Mouse (Mus musculus) ovary, adult 18-20 months (tissue): ENCODE measurements at regions not wholly inside any gene's neighbourhood (a gene's known extent, or its start where the extent isn't known, plus 50 kb on each side); places are given as distances from the start of the nearest gene placed in this dataset.
A peak's percentile ranks its signal among the peaks of the same experiment; 100 is the strongest.

Experiments
- DNase-seq: peaks from one replicate; pipeline ENCODE4 v3.0.0; 2022; ENCODE audit warnings: low spot score, mixed read lengths

GRCm38 (mm10) chr2:172613891-172614391 is 64.5 kb downstream of the Tfap2c start:
- no peak for DNase-seq

DNA sequence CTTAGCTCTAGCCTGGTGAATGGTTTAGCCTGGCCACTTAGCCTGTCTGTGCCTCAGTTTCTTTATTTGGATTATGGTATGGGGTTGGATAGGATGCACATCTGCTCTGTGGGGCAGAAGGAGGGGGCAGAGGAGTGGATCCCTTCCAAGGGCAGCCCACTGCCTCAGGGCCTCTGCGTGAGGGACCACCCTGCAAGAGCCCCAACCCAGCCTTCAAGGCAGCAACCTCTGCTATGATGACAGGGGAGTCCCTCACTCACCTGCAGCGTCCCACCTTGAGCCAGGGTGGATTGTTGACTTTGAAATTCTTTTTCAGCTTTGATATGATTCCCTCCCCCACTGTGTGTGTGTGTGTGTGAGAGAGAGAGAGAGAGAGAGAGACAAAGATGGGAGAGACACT is 65.8 kb downstream of the Tfap2c start:
- DNase-seq: no peak

- no peak for DNase-seq
Measured at GRCm38 (mm10) chr2:172615582-172615981, 66.2 kb downstream of the Tfap2c start.

DNA sequence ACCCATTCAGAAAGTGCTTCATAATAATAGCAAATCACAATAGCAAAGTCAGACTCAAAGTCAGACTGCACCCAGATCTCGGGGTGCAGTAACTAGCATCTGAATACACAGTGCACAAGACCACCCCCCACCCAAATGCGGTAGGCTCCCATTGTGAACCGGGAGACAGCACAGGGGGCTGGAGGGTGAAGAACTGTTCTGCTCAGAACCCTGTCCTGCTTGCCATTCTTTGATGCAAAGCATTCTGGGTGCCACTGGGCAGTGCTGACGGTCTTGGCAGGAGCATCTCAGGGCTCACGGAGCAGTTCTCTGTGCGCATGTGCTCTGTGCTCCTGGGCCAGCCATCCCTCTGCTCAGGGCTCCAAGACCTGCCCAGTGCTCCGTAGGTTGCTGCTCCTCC is 69.8 kb downstream of the Tfap2c start:
- no peak for DNase-seq

GRCm38 (mm10) chr2:172620001-172620400 is 70.6 kb downstream of the Tfap2c start:
- DNase-seq: no peak

DNA sequence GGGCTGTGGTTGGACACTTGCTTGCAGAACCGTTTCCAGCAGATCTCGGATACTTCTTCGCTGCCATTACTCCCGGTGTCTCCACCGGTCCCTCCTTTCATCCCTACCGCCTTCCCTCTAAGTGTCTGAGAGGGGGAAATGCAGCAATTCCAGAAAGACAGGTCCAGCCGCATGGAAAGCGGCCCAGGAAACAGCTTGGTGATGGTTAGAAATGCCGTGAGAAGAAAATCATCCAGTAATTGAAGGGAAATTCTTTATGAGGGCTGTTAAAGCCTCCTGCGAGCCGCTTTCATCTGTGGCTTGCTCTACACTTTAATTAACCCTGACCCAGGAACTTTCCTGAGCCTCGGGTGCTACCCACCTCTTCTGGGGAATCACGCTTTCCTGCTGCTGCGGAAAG is 74.3 kb downstream of the Tfap2c start:
- DNase-seq: no peak

DNA sequence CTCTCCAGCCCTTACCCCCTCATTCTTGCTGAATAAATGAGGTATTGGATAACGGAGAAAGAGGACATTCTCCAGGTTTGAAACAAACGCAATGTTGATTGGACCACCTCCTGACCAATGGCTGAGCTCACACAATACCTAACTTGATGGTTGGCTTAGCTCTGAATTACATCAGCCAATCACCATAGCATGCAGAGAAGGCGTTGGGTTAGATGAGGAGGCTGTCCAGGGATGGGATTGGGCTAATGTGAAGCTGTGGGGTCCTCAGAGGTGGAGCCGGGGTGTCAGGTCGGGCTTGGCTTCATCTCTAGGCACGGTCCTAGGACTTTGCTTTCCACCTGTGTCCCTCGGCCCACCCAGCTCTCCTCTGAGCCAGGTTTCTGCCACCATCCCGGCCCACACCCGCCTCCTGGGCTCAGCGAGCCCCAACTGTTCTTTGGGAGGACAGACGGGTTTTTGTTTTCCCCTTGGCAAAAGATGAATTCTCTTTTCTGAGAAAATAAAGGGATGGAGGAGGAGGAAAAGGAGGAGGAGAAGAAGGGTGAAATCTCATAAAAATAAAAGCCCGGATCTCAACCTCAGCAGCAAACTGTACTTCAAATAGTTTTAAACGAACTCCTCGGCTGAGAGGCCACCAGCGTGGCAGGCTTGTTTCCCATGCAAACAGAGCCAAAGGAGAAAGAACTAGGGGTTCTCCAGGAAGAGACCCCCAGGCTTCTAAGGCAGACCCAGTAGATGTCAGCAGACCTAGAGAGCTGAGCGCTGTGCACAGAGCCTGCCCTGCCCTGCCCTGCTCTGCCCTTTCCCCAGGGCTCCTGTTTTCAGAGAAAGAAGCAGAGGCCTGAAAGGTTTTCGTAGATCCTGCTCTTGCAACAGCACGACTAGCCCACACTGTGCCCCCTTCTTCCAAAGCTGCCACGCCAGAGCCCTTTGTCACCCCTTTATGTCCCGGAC is 78.2 kb downstream of the Tfap2c start:
- no peak for DNase-seq

GRCm38 (mm10) chr2:172630333-172630732 is 80.9 kb downstream of the Tfap2c start:
- no peak for DNase-seq

DNA sequence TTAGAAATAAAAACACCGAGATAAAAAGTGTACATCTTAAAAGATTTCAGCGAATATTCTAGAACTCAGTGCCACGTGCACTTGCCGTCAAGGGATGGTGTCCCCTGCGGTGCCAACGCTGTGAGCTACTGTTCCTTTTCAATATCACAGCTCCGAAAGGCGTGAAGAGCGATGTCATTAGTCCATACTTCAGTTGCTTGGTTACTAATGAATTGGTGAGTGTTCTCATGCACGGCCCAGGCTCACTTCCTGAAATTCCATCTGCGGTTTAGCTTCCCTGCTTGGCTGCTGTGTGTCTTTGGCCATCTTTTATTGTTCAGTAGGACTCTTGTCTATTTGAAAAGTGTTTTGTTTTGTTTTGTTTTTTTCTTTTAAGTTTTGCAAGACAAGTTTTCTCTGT is 93.2 kb downstream of the Tfap2c start:
- no peak for DNase-seq

GRCm38 (mm10) chr2:172643860-172644259 is 94.5 kb downstream of the Tfap2c start:
- DNase-seq: peak; percentile 28

DNA sequence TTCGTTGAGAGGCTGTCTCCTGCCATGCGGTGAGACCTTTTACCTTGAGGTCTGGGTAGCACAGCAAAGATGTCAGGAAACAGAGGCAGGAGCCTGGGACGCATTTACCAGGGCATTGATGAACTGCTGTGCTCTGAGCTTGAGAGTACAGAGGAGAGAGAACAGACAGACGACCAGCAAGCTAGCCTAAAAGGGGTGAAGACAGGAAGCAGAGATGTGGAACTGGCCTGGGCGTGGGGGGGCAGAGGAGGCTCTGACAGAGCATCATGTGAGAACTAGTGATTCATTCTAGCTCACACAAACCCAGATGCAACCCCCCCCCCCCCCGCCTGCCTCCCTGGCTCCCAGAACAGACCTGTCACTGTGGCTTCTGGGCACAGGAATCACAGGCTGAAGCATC is 95.1 kb downstream of the Tfap2c start:
- no peak for DNase-seq

GRCm38 (mm10) chr2:172648072-172648471 is 98.7 kb downstream of the Tfap2c start:
- DNase-seq: no peak

GRCm38 (mm10) chr2:172660479-172660878 is 111.1 kb downstream of the Tfap2c start:
- DNase-seq: no peak

DNA sequence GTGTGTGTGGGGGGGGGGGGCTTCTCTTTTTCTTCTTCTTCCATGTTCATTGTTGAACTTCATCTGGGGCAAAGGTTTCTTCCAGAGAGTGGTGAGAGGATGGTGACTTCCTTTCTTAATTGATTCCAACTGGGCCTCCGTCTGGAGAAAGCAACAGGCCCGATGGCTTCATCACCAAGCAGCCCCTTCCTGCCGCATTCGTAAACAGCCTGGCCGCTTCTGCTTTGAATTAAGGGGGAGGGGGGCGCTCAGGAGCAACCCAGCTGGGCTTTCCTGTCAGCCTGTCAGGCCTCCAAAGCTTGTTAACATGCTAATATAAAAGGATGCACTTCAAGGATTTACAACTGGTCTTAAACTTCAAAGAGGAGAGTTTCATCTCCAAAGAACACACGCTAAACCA is 111.5 kb downstream of the Tfap2c start:
- no peak for DNase-seq

DNA sequence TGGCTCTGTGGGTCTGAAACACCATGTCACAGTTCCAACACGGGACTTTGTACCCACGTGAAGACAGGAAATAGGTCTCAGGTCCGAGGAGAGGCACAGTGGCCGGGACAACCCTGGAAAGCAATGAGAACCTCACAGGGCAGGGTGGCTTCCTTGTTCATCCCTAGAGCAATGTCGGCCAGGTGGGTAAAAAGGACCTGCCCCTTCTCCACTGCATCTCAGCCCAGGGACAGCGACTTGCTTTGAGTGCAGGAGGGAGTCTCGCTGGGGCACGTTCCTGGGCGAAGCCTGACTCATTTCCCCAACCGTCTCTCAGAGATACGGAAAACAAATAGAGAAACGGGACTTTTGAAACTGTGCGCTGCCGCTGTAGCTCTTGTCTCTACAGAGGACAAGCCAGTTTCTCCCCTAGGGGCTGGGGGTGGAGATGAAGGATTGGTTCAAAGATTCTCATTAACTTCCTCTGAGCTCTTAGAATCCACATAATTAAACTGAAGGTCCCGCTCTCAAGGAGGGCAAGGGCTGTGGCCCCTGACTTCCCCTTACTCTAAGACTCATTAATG is 112.1 kb downstream of the Tfap2c start:
- no peak for DNase-seq

DNA sequence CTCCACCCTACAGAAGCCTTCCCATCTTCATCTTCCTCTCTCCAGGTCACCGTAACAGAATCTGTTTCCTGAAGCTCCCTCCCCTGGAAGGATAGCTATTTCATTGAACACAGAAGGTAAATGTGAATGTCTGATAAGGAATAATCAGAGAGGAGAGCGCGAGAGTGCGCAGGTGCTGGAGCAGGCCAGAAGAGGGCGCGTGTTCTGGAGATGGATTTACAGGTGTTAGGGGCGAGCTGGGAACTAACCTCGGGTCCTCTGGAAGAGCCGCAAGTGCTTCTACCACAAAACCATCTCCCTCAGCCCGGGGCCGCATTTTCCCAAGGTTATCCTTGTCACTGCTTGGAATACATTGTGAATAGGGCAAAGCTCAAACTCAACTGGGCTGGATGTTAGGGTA is 112.8 kb downstream of the Tfap2c start:
- no peak for DNase-seq

- DNase-seq: no peak
Measured at GRCm38 (mm10) chr2:172663681-172664080, 114.3 kb downstream of the Tfap2c start.

- DNase-seq: no peak
Measured at GRCm38 (mm10) chr2:172673081-172673480, 123.7 kb downstream of the Tfap2c start.

GRCm38 (mm10) chr2:172674641-172675040 is 125.2 kb downstream of the Tfap2c start:
- no peak for DNase-seq

DNA sequence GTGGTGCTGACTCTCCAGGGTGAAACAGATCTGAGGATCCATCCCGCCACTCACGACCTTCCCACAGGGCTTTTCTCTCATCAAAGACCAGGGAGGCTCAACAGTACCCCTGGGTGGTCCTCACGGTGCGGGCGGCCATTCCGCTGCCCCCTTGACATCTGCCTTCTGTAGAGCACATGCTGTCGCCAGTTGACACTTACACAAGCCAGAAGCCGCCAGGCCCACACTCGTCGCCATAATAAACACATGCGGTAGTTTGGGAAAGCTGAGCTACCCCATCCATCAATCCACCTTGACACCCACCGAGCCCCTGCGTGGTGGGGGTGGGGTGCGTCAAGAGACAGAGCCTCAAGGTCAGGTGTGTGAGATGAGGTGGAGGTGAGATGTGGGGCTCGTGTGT is 125.7 kb downstream of the Tfap2c start:
- no peak for DNase-seq

- DNase-seq: no peak
Measured at GRCm38 (mm10) chr2:172690196-172690595, 140.8 kb downstream of the Tfap2c start.

GRCm38 (mm10) chr2:172690931-172691651 is 141.7 kb downstream of the Tfap2c start:
- no peak for DNase-seq

DNA sequence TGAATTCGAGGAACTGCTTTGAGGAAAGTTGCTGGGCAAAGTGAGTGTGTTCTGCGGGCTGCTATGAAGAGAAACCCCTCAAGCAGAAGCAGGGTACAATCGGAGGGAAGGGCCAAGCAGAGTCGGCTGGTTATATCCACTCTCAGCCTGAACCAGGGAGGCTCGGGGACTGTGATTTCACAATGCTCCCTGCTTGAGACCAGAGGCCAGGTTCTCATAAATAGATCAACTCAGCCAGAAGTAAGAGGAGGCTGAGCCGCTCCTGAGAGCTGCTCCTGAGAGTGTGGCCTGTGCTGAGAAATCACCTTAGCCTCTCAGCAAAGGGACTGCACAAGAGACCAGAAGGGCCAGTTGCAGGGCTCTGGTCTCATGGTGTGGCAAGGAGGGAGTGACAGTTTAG is 149.6 kb downstream of the Tfap2c start:
- DNase-seq: no peak
